Mouse (Mus musculus) neutrophil, adult 59 days (primary cell): ENCODE data around the gene Smim1. TPM values are rescaled to one million over a fixed set of nuclear protein-coding genes. Genes with fewer than 3 reads are reported as not detected.

ENCODE experiments used
- total RNA-seq, 2 experiments: library from RNA; stranded (reverse); gene quantifications; 1 replicate in 1 of 2; 2 replicates in 1 of 2; pipeline ENCODE4 v1.2.4; 2023

Smim1 gene
- 1 to 10 TPM; 1.9 to 8.9 TPM for total RNA-seq

DNA sequence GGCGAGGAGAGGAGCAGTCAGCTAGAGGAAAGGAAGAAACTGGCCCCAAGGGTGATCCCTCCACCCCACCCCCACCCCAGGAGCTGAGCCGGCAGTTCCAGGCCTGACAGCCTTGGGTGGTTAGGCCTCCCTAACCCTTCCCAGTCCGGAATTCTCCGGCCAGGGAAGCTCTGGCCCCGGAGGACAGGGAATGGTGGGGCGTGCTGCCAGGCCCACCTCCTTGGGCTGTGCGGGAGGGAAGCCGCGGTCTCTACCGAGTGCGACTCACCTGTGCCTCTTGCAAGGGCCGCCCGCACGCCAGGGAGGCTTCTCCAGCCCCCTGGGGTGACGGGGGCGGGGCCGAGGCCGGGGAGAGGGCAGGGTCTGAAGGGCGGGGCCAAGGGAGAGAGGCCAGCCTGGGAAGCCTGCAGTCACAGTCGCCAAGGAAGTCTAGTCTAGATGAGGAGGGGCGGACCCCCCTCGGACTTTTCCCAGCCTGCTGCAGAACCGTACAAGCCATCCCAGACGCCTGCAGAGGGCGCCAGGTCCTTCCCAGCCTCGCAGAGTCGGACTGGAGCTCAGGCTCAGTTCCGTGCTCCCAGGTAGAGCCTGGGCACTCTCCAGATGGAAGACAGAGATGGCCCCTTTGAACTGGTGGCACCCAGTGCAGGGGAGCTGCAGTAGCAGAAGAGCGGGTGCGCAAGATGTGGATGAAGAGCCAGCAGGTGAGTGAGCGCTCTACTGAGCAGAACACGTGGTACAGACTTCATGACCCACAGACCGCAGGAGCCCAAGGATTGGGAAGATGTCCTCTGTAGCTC, at the start of gene Smim1:
TSS of gene Smim1 (minus strand) at position 590 of the 800 bp plus-strand sequence.

DNA sequence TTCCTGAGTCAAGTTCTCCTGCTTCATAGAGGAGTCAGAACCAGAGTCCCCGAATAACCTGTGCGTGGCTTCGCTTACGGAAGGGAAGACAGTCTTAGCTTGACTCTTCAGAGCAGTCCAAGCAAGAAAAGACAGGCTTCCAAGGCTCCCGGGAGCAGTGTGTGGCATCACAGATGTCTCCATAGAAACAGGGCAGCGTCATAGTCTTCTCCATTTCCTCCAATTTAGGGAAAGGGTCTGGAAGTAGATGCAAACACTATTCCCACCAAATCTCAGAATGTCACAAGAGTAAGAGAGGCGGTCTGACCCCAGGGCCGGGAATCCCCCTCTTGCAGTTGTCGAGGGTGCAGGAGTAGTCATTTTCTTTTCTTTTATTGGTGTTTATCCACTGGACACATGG, 16.5 kb upstream of the Smim1 start, which contains the start of gene Ccdc27:
TSS of gene Ccdc27 (minus strand) at position 101 of the 400 bp plus-strand sequence.

DNA sequence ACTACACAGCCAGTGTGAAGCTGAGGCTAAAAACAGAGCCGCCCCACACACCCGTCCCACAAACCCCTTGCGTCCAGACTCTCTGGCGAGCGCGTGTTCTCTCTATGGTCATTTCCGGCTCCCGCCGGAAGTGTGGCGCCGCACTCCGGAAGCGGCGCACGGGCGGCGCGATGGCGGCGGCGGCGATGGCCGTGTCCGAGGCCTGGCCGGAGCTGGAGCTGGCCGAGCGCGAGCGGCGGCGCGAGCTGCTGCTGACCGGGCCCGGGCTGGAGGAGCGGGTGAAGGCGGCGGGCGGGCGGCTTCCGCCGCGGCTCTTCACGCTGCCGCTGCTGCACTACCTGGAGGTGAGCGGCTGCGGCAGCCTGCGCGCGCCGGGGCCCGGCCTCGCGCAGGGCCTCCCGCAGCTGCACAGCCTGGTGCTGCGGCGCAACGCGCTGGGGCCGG, 14.4 kb downstream of the Smim1 start, which contains the start of gene Lrrc47:
TSS of gene Lrrc47 (plus strand) at position 86 of the 444 bp plus-strand sequence.

DNA sequence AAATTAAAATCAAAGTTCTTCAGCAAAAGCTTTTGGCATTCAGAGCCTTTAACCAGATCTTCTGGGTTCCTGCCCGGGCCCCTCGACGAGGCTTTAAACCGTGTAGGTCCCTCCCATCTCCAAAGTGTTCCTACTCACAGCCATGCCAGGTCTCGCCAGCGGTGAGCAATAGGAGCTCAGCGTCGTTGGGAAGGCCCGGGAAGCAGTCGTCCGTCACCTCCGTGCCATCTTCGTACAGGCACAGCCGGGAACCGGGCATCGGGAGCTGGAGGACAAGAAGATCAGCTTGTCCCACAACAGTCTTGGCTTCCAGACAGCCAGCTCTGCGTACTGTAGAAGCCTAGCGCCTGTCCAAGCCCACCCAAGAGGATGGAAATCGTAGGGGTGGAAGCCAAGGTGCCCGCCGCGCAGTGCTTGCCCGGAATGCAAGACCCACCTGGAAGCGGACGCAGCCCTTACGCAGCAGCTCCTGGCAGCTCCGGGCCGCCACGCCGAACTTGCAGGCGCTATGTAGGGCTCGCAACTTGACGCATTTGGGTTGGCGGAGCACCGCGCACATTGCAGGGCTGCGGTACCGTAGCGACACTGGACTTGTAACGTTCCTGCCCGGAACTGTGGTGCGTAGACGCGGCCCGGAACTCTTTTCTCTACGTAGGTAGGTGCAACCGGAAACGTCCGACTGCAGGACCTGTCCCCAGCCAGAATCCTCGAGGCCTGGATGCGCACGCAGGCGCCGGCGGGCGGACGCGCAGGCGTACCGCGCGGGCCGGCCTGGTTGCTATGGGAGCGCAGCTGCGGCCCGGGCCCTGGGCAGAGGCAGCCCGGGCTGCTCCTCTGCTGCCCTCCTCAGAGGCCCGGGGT, 51.4 kb downstream of the Smim1 start, which contains the start of the genes Dffb and Cep104:
TSS of gene Dffb (minus strand) at position 696 of the 861 bp plus-strand sequence.
TSS of gene Cep104 (plus strand) at position 764 of the 861 bp plus-strand sequence.

Other genes starting within 250 kb of the Smim1 start
- gene A430005L14Rik, start 69.0 kb downstream of the Smim1 start, total RNA-seq: 10 to 100 TPM; 21.4 to 22.0 TPM
- 10 to 100 TPM in 1 of 2 experiments, 1 to 10 TPM in 1; 8.2 to 12.5 TPM for gene Dffb, start 51.1 kb downstream of the Smim1 start, total RNA-seq
- gene Cep104, start 51.0 kb downstream of the Smim1 start, total RNA-seq: 1 to 10 TPM; 7.3 to 7.4 TPM
- 10 to 100 TPM; 26.2 to 36.5 TPM for gene Lrrc47, start 14.5 kb downstream of the Smim1 start, total RNA-seq
- not detected for gene Ccdc27, start 16.4 kb upstream of the Smim1 start, total RNA-seq
- gene Trp73, start 114.0 kb upstream of the Smim1 start, total RNA-seq: not detected
- 1 to 10 TPM; 6.4 to 7.6 TPM for gene Wrap73, start 116.1 kb upstream of the Smim1 start, total RNA-seq
- 100 to 1,000 TPM; 158 to 165 TPM for gene Tprgl, start 134.4 kb upstream of the Smim1 start, total RNA-seq
- under 1 TPM; 0.46 to 0.62 TPM for gene Megf6, start 144.5 kb upstream of the Smim1 start, total RNA-seq